Mouse (Mus musculus) myocyte (in vitro differentiated cells): ENCODE measurements at regions not wholly inside any gene's neighbourhood (a gene's known extent, or its start where the extent isn't known, plus 50 kb on each side); places are given as distances from the start of the nearest gene placed in this dataset.

Experiments used
- H3K27me3 ChIP-seq: one replicate; pipeline ENCODE4 v1.6.1; 2011; ENCODE audit not compliant: control insufficient read depth, insufficient read depth, insufficient read length
- H3K36me3 ChIP-seq: one replicate; pipeline ENCODE4 v1.6.1; 2011; ENCODE audit not compliant: control insufficient read depth, insufficient read depth
- H3K4me2 ChIP-seq: one replicate; pipeline ENCODE4 v1.6.1; 2011; ENCODE audit warnings: low read depth, control low read depth
- H3K4me3 ChIP-seq: one replicate; pipeline ENCODE4 v1.5.1; 2011; ENCODE audit warnings: mild to moderate bottlenecking, control low read depth, moderate library complexity
- H3K79me2 ChIP-seq: one replicate; pipeline ENCODE4 v1.6.1; 2011; ENCODE audit not compliant: control insufficient read depth, insufficient read depth
- H3ac ChIP-seq: one replicate; pipeline ENCODE4 v1.6.1; 2011; ENCODE audit not compliant: control insufficient read depth, insufficient read length
- CEBPB ChIP-seq: IDR thresholded peaks from 2 replicates; pipeline ENCODE4 v1.6.1; 2011; ENCODE audit warnings: mild to moderate bottlenecking, moderate library complexity; ENCODE audit not compliant: poor library complexity, insufficient read depth, severe bottlenecking
- E2F4 ChIP-seq: IDR thresholded peaks from one replicate; pipeline ENCODE4 v1.6.1; 2011; ENCODE audit warnings: mild to moderate bottlenecking, control low read depth, moderate library complexity; ENCODE audit not compliant: insufficient read depth
- MAX ChIP-seq: IDR thresholded peaks from one replicate; pipeline ENCODE4 v1.6.1; 2011; ENCODE audit warnings: low read depth, mild to moderate bottlenecking, control low read depth
- MYOD1 ChIP-seq, 3 experiments: IDR thresholded peaks; one replicate each; pipeline ENCODE4 v1.6.1; 2011; ENCODE audit warnings: control low read depth in 2 of 3, low read depth in 2 of 3, mild to moderate bottlenecking in 2 of 3, moderate library complexity in 1 of 3; ENCODE audit not compliant: insufficient read length in 2 of 3, control insufficient read depth in 1 of 3
- MYOG ChIP-seq, 3 experiments: IDR thresholded peaks; one replicate each; pipeline ENCODE4 v1.6.1; 2011; ENCODE audit warnings: control low read depth in 2 of 3, low read depth in 2 of 3, mild to moderate bottlenecking in 2 of 3; ENCODE audit not compliant: insufficient read length in 2 of 3, control insufficient read depth in 1 of 3, insufficient read depth in 1 of 3
- POLR2A ChIP-seq: IDR thresholded peaks from one replicate; pipeline ENCODE4 v1.6.1; 2011; ENCODE audit warnings: low read depth, mild to moderate bottlenecking, control low read depth, moderate library complexity; ENCODE audit not compliant: insufficient read length
- POLR2AphosphoS2 ChIP-seq: IDR thresholded peaks from one replicate; pipeline ENCODE4 v1.6.1; 2011; ENCODE audit warnings: low read depth, control low read depth; ENCODE audit not compliant: insufficient read length
- REST ChIP-seq: IDR thresholded peaks from one replicate; pipeline ENCODE4 v1.6.1; 2011; ENCODE audit warnings: mild to moderate bottlenecking, control low read depth, moderate library complexity; ENCODE audit not compliant: insufficient read depth, insufficient read length
- SRF ChIP-seq: IDR thresholded peaks from one replicate; pipeline ENCODE4 v1.6.1; 2011; ENCODE audit warnings: low read depth; ENCODE audit not compliant: control insufficient read depth, insufficient read length
- TCF12 ChIP-seq: IDR thresholded peaks from one replicate; pipeline ENCODE4 v1.6.1; 2011; ENCODE audit warnings: mild to moderate bottlenecking, control low read depth; ENCODE audit not compliant: poor library complexity, insufficient read depth, severe bottlenecking
- TCF3 ChIP-seq: IDR thresholded peaks from one replicate; pipeline ENCODE4 v1.6.1; 2011; ENCODE audit warnings: low read depth, control low read depth; ENCODE audit not compliant: insufficient read length
- USF1 ChIP-seq: IDR thresholded peaks from one replicate; pipeline ENCODE4 v1.6.1; 2011; ENCODE audit warnings: low read depth, mild to moderate bottlenecking, control low read depth, moderate library complexity

GRCm38 (mm10) chr8:89317514-89318289 lies 273.7 kb upstream of the Sall1 start:
- Histone ChIP-seq H3K27me3 (no peaks in the 10 kb centered on the region), H3K4me3 (no peak overlapping the region), H3ac (no peak overlapping the region), H3K79me2 (no peaks in the 10 kb centered on the region), H3K4me2 (no peak overlapping the region), H3K36me3 (no peaks in the 10 kb centered on the region)
- TF ChIP-seq POLR2A (no peak), REST (no peak), E2F4 (no peak), TCF3 (no peak), SRF (no peak), MYOD1 (IDR thresholded peaks at IDR 0.05; ENCODE audit: control insufficient read depth in 1 of 3, insufficient read length in 2 of 3, low read depth in 2 of 3) (no peak), MYOG (IDR thresholded peaks at IDR 0.05; ENCODE audit: control insufficient read depth in 1 of 3, insufficient read depth in 1 of 3, insufficient read length in 2 of 3, low read depth in 2 of 3) (no peak), USF1 (no peak), TCF12 (no peak), POLR2AphosphoS2 (no peak)

GRCm38 (mm10) chr8:89316566-89317175 lies 272.7 kb upstream of the Sall1 start:
- H3K4me2 ChIP-seq = no peak overlapping the region
- H3ac ChIP-seq = no peak overlapping the region
- no peaks in the 10 kb centered on the region for H3K36me3 ChIP-seq
- H3K27me3 ChIP-seq = no peaks in the 10 kb centered on the region
- no peak overlapping the region for H3K4me3 ChIP-seq
- H3K79me2 ChIP-seq = no peaks in the 10 kb centered on the region
- no peak for TF ChIP-seq MAX
- no peak for TF ChIP-seq TCF12
- TF ChIP-seq MYOD1 (IDR thresholded peaks at IDR 0.05; ENCODE audit: control insufficient read depth in 1 of 3, insufficient read length in 2 of 3, low read depth in 2 of 3) = no peak
- TF ChIP-seq CEBPB = no peak

- Histone ChIP-seq H3ac (no peak overlapping the region), H3K27me3 (no peaks in the 10 kb centered on the region), H3K79me2 (no peaks in the 10 kb centered on the region), H3K36me3 (no peaks in the 10 kb centered on the region), H3K4me2 (no peak overlapping the region), H3K4me3 (no peak overlapping the region)
- TF ChIP-seq REST = no peak
- TF ChIP-seq TCF3 = no peak
These were observed 270.9 kb upstream of the Sall1 start for GRCm38 (mm10) chr8:89314907-89315306.

- no peaks in the 10 kb centered on the region for H3K79me2 ChIP-seq
- H3K36me3 ChIP-seq = no peaks in the 10 kb centered on the region
- no peak overlapping the region for H3K4me3 ChIP-seq
- H3K27me3 ChIP-seq = no peaks in the 10 kb centered on the region
- TF ChIP-seq POLR2AphosphoS2 = no peak
- TF ChIP-seq MYOD1 (IDR thresholded peaks at IDR 0.05; ENCODE audit: control insufficient read depth in 1 of 3, insufficient read length in 2 of 3, low read depth in 2 of 3) = no peak
- no peak for TF ChIP-seq TCF3
- TF ChIP-seq MAX = no peak
- no peak for TF ChIP-seq POLR2A
- TF ChIP-seq SRF = no peak
- TF ChIP-seq CEBPB = no peak
- no peak for TF ChIP-seq REST
- TF ChIP-seq E2F4 = no peak
- no peak for TF ChIP-seq USF1
- TF ChIP-seq TCF12 = no peak
- no peak for TF ChIP-seq MYOG (IDR thresholded peaks at IDR 0.05; ENCODE audit: control insufficient read depth in 1 of 3, insufficient read depth in 1 of 3, insufficient read length in 2 of 3, low read depth in 2 of 3)
- no peak overlapping the region for H3K4me2 ChIP-seq
- no peak overlapping the region for H3ac ChIP-seq
These were observed 266.8 kb upstream of the Sall1 start for GRCm38 (mm10) chr8:89310696-89311214.

- Histone ChIP-seq H3K4me3 (no peak overlapping the region), H3K27me3 (no peaks in the 10 kb centered on the region), H3K36me3 (no peaks in the 10 kb centered on the region), H3ac (no peak overlapping the region), H3K4me2 (no peak overlapping the region), H3K79me2 (no peaks in the 10 kb centered on the region)
- TF ChIP-seq POLR2A (no peak), POLR2AphosphoS2 (no peak), E2F4 (no peak)
These were observed 265.6 kb upstream of the Sall1 start for GRCm38 (mm10) chr8:89309591-89309990.
